Mouse (Mus musculus) thymus, adult 2 months (tissue): ENCODE data around the gene Tyrobp.

Experiments
- CTCF ChIP-seq: fragments of 200-500 bp; IDR thresholded peaks from 2 replicates; pipeline ENCODE4 v1.5.1; 2012; ENCODE audit warnings: mild to moderate bottlenecking, control low read depth, low read length, moderate library complexity, borderline replicate concordance; ENCODE audit not compliant: control insufficient read depth, poor library complexity, insufficient read depth; ENCODE audit errors: extremely low read depth
- POLR2A ChIP-seq: fragments of 200-500 bp; IDR thresholded peaks from 2 replicates; pipeline ENCODE4 v1.6.1; 2012; ENCODE audit warnings: mild to moderate bottlenecking, low read length, control low read depth, moderate library complexity; ENCODE audit not compliant: control insufficient read depth, poor library complexity, insufficient read depth; ENCODE audit errors: extremely low read depth

DNA sequence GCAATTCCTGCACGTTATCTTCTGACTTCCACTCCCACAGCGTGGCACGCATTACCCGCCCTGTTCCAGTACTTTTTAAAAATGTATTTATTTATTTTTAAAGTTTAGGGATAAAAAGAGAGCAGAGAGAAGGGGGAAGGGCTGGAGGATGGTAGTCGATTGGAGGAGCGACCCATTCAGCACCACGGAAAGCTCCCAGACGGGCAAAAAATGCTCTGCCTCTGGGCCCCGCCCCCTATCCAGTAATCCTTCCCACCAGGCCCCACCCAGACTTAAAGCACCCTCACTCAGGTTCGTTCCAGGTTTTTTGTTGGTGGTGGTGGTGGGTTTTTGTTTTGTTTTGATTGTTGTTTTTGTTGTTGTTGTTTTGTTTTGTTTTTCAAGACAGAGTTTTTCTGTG is 20.7 kb downstream of the Tyrobp start:
- TF ChIP-seq CTCF, result no peak
- no peak for TF ChIP-seq POLR2A
